Mouse (Mus musculus): ENCODE data around the gene Vps37c.

Gene Vps37c

GRCm38 (mm10) chr19:10740641-10741440 is 52.3 kb downstream of the Vps37c start:
- 63% methylated on average over 11 of the region's 11 CpGs for WGBS

- WGBS, result 92% methylated on average over 6 of the region's 6 CpGs
Measured at GRCm38 (mm10) chr19:10742145-10742544, 53.6 kb downstream of the Vps37c start.

- 80% methylated on average over 3 of the region's 3 CpGs for WGBS
Measured at GRCm38 (mm10) chr19:10742565-10742964, 54.0 kb downstream of the Vps37c start.

- WGBS, result 87% methylated on average over 7 of the region's 7 CpGs
Measured at GRCm38 (mm10) chr19:10747182-10747581, 58.6 kb downstream of the Vps37c start.

GRCm38 (mm10) chr19:10747718-10748117 is 59.2 kb downstream of the Vps37c start:
- WGBS, result 90% methylated on average over 6 of the region's 6 CpGs

- 81% methylated on average over 11 of the region's 11 CpGs for WGBS
Measured at GRCm38 (mm10) chr19:10748401-10749102, 60.0 kb downstream of the Vps37c start.

GRCm38 (mm10) chr19:10749295-10749694 is 60.8 kb downstream of the Vps37c start:
- WGBS, result 92% methylated on average over 6 of the region's 6 CpGs

GRCm38 (mm10) chr19:10750161-10750560 is 61.6 kb downstream of the Vps37c start:
- WGBS, result 92% methylated on average over 6 of the region's 6 CpGs

GRCm38 (mm10) chr19:10751607-10752006 is 63.1 kb downstream of the Vps37c start:
- WGBS, result 95% methylated on average over 1 of the region's 1 CpGs

- WGBS, result 84% methylated on average over 6 of the region's 6 CpGs
Measured at GRCm38 (mm10) chr19:10752106-10752505, 63.6 kb downstream of the Vps37c start.

GRCm38 (mm10) chr19:10752646-10753045 is 64.1 kb downstream of the Vps37c start:
- 93% methylated on average over 5 of the region's 5 CpGs for WGBS

GRCm38 (mm10) chr19:10757526-10757925 is 69.0 kb downstream of the Vps37c start:
- 86% methylated on average over 2 of the region's 2 CpGs for WGBS

- WGBS, result 66% methylated on average over 6 of the region's 6 CpGs
Measured at GRCm38 (mm10) chr19:10758708-10759107, 70.2 kb downstream of the Vps37c start.

GRCm38 (mm10) chr19:10759983-10760831 is 71.7 kb downstream of the Vps37c start:
- WGBS, result 54% methylated on average over 9 of the region's 9 CpGs

- 90% methylated on average over 8 of the region's 8 CpGs for WGBS
Measured at GRCm38 (mm10) chr19:10761794-10762415, 73.4 kb downstream of the Vps37c start.

GRCm38 (mm10) chr19:10762468-10762867 is 73.9 kb downstream of the Vps37c start:
- WGBS, result 80% methylated on average over 6 of the region's 6 CpGs

GRCm38 (mm10) chr19:10763381-10764031 is 75.0 kb downstream of the Vps37c start:
- WGBS, result 59% methylated on average over 21 of the region's 21 CpGs

All from cerebral cortex, adult 2 months (tissue).